Mouse (Mus musculus) CH12.LX (cell line): Measurements from ENCODE around the gene Ldlrad3. TPM values are rescaled to one million over a fixed set of nuclear protein-coding genes. Genes with fewer than 3 reads are reported as not detected.

ENCODE experiments used
- DNase-seq: peaks from one replicate; pipeline ENCODE4 v3.0.0-alpha.2; 2013; ENCODE audit errors: extremely low read depth
- H3K27ac ChIP-seq: 2 replicates; pipeline ENCODE4 v1.5.1; 2012; ENCODE audit warnings: low read depth, mild to moderate bottlenecking, control low read depth, moderate library complexity; ENCODE audit not compliant: insufficient read depth
- H3K27me3 ChIP-seq: replicated peaks from 2 replicates; pipeline ENCODE3; 2012; ENCODE audit warnings: inconsistent platforms
- H3K36me3 ChIP-seq, 2 experiments: replicated peaks in 1 of 2; 2 replicates each; pipeline versions ENCODE3 to v1.6.1; 2012; ENCODE audit warnings: inconsistent platforms in 1 of 2, low read length in 1 of 2, mild to moderate bottlenecking in 1 of 2, mixed read lengths in 1 of 2, moderate library complexity in 1 of 2; ENCODE audit not compliant: control insufficient read depth in 1 of 2, insufficient read depth in 1 of 2
- H3K4me1 ChIP-seq, 2 experiments: 2 replicates each; pipeline ENCODE4 v1.6.1; 2012; ENCODE audit warnings: inconsistent platforms in 1 of 2, moderate library complexity in 1 of 2; ENCODE audit not compliant: insufficient read depth in 2 of 2, control insufficient read depth in 1 of 2
- H3K4me2 ChIP-seq: 2 replicates; pipeline ENCODE4 v1.6.1; 2012; ENCODE audit warnings: low read depth, mild to moderate bottlenecking, control low read depth; ENCODE audit not compliant: poor library complexity, insufficient read depth, severe bottlenecking
- H3K4me3 ChIP-seq, 3 experiments: fragments of 150-350 bp in 1 of 3; sonication (generic) in 1 of 3; replicated peaks in 1 of 3; 2 replicates each; pipeline versions ENCODE3 to v1.5.1; 2011 to 2012; ENCODE audit warnings: low read depth in 2 of 3, low read length in 2 of 3, mild to moderate bottlenecking in 2 of 3, moderate library complexity in 2 of 3, control low read depth in 1 of 3, improper control_type of control experiment in 1 of 3, inconsistent platforms in 1 of 3, mixed read lengths in 1 of 3; ENCODE audit not compliant: poor library complexity in 1 of 3
- H3K79me2 ChIP-seq: replicated peaks from 2 replicates; pipeline ENCODE4 v1.6.1; 2012; ENCODE audit warnings: mild to moderate bottlenecking, moderate library complexity; ENCODE audit not compliant: control insufficient read depth, poor library complexity, insufficient read depth, severe bottlenecking; ENCODE audit errors: extremely low read depth
- H3K9ac ChIP-seq: 2 replicates; pipeline ENCODE4 v1.6.1; 2012; ENCODE audit warnings: low read depth, mild to moderate bottlenecking, control low read depth, moderate library complexity; ENCODE audit not compliant: insufficient read depth
- H3K9me3 ChIP-seq: replicated peaks from 2 replicates; pipeline ENCODE3; 2012; ENCODE audit warnings: low read length, inconsistent platforms, mixed read lengths
- BHLHE40 ChIP-seq: IDR thresholded peaks from 2 replicates; pipeline ENCODE4 v1.6.1; 2011; ENCODE audit warnings: mild to moderate bottlenecking, low read depth, low read length, improper control_type of control experiment
- CHD1 ChIP-seq: IDR thresholded peaks from 2 replicates; pipeline ENCODE4 v1.6.1; 2012; ENCODE audit warnings: low read depth, low read length, improper control_type of control experiment, inconsistent platforms
- CTCF ChIP-seq, 2 experiments: IDR thresholded peaks in 1 of 2; conservative IDR thresholded peaks in 1 of 2; 2 replicates each; pipeline ENCODE4 v1.5.1; 2011 to 2012; ENCODE audit warnings: low read depth in 2 of 2, low read length in 2 of 2, improper control_type of control experiment in 1 of 2, inconsistent platforms in 1 of 2, mild to moderate bottlenecking in 1 of 2, moderate library complexity in 1 of 2
- E2F4 ChIP-seq: IDR thresholded peaks from 2 replicates; pipeline ENCODE4 v1.6.1; 2011; ENCODE audit warnings: low read depth, low read length, improper control_type of control experiment; ENCODE audit not compliant: insufficient replicate concordance
- EP300 ChIP-seq: IDR thresholded peaks from 2 replicates; pipeline ENCODE4 v1.6.1; 2011; ENCODE audit warnings: low read length, improper control_type of control experiment
- ETS1 ChIP-seq: conservative IDR thresholded peaks from 2 replicates; pipeline ENCODE4 v1.6.1; 2012; ENCODE audit warnings: low read depth, mild to moderate bottlenecking, inconsistent platforms, low read length, improper control_type of control experiment, moderate library complexity
- JUN ChIP-seq: IDR thresholded peaks from 2 replicates; pipeline ENCODE4 v1.6.1; 2011; ENCODE audit warnings: low read depth, mild to moderate bottlenecking, low read length, improper control_type of control experiment, moderate library complexity; ENCODE audit not compliant: insufficient read depth
- MAX ChIP-seq: IDR thresholded peaks from 2 replicates; pipeline ENCODE4 v1.6.1; 2011; ENCODE audit warnings: low read length, improper control_type of control experiment
- MAZ ChIP-seq: IDR thresholded peaks from 2 replicates; pipeline ENCODE4 v1.6.1; 2012; ENCODE audit warnings: low read depth, mild to moderate bottlenecking, inconsistent platforms, low read length, improper control_type of control experiment, moderate library complexity
- MEF2A ChIP-seq: IDR thresholded peaks from 2 replicates; pipeline ENCODE4 v1.6.1; 2014; ENCODE audit warnings: low read depth, mild to moderate bottlenecking, inconsistent platforms, low read length, improper control_type of control experiment, borderline replicate concordance
- MXI1 ChIP-seq: IDR thresholded peaks from 2 replicates; pipeline ENCODE4 v1.6.1; 2011; ENCODE audit warnings: mild to moderate bottlenecking, low read depth, low read length, improper control_type of control experiment
- MYC ChIP-seq: IDR thresholded peaks from 2 replicates; pipeline ENCODE4 v1.6.1; 2011; ENCODE audit warnings: low read depth, mild to moderate bottlenecking, improper control_type of control experiment, low read length
- NELFE ChIP-seq: IDR thresholded peaks from 2 replicates; pipeline ENCODE4 v1.6.1; 2011; ENCODE audit warnings: low read depth, low read length, improper control_type of control experiment
- NRF1 ChIP-seq: IDR thresholded peaks from 2 replicates; pipeline ENCODE4 v1.6.1; 2014; ENCODE audit warnings: low read depth, mild to moderate bottlenecking, inconsistent platforms, low read length, improper control_type of control experiment, moderate library complexity
- RCOR1 ChIP-seq: conservative IDR thresholded peaks from 2 replicates; pipeline ENCODE4 v1.6.1; 2012; ENCODE audit warnings: low read depth, mild to moderate bottlenecking, inconsistent platforms, low read length, improper control_type of control experiment
- TCF12 ChIP-seq: IDR thresholded peaks from 2 replicates; pipeline ENCODE4 v1.6.1; 2014; ENCODE audit warnings: low read depth, mild to moderate bottlenecking, inconsistent platforms, low read length, improper control_type of control experiment
- UBTF ChIP-seq: IDR thresholded peaks from 2 replicates; pipeline ENCODE4 v1.6.1; 2012; ENCODE audit warnings: low read depth, mild to moderate bottlenecking, inconsistent platforms, low read length, improper control_type of control experiment, moderate library complexity
- USF1 ChIP-seq: IDR thresholded peaks from 2 replicates; pipeline ENCODE4 v1.6.1; 2014; ENCODE audit warnings: low read depth, mild to moderate bottlenecking, inconsistent platforms, low read length, improper control_type of control experiment
- USF2 ChIP-seq: conservative IDR thresholded peaks from 2 replicates; pipeline ENCODE4 v1.6.1; 2011; ENCODE audit warnings: low read depth, low read length, improper control_type of control experiment
- dilution Hi-C: fragments of 300-500 bp; cut with MboI; formaldehyde crosslinking; loops from 2 replicates; pipeline ENCODE4 v1.14.3; 2020; ENCODE audit warnings: low sequenced_read_pairs; ENCODE audit not compliant: extremely low pct_unique_long_range_greater_than_20kb, extremely low pct_ligation_motif_present
- in situ Hi-C: fragments of 300-500 bp; cut with MboI; formaldehyde crosslinking; loops from 3 replicates; pipeline ENCODE4 v1.14.3; 2019; ENCODE audit warnings: low sequenced_read_pairs, low pct_ligation_motif_present, low pct_unique_long_range_greater_than_20kb, mixed read lengths
- polyA plus RNA-seq: library from polyadenylated mRNA; unstranded; fragments of >175 nt; gene quantifications from 2 replicates; pipeline ENCODE4 v1.2.1, GENCODE M21; 2012; ENCODE audit warnings: low read depth; ENCODE audit not compliant: insufficient read length
- total RNA-seq, 2 experiments: library from RNA; depleted of rRNA; stranded (reverse); fragments of 300-350 nt in 1 of 2; fragments of >200 nt in 1 of 2; gene quantifications; 2 replicates each; pipeline ENCODE4 v1.2.3; 2012 to 2014

The Ldlrad3 gene
- total and polyA plus RNA-seq, 3 experiments, result 0.30 to 2.7 (median 2.1) TPM

DNA sequence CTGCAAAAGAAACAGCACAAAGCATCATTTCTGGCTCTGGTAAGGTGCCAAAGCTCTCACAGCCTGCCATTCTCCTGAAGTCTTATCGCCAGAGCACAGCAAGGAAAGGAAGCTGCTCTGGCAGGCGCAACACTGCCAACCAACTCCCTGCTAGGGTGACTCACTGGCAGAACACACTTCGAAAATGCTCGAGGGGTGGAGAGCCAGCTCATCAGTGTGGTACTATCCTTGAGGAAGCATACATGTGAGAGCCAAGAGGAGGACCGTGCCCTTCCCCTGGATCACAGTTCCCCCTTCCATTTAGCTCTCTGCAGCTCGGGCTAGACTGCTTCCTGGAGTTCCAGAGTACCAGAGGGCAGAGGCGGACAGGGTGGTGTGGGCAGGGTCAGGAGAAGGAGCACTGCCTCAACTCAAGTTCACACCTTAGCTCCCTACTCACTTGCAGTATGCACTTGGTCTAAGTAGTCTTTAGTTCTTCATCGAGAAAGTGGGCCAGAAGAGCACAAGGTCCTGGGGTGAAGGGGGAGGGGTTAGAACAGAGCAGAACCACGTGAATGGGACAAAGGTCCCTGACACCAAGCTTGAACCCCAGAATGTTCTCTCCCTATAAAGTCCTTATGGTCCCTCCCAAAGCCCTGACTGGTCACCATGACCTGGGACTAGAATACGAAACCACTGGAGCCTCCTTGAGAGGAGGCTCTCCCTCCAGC is 133.1 kb downstream of the Ldlrad3 start:
- H3K9me3 ChIP-seq, result no peaks in the 10 kb centered on the region
- H3K4me2 ChIP-seq, result no peak overlapping the region
- H3K9ac ChIP-seq, result no peak overlapping the region
- no peak overlapping the region for H3K4me3 ChIP-seq
- TF ChIP-seq NELFE, result no peak
- no peak for TF ChIP-seq MXI1
- TF ChIP-seq CTCF (conservative IDR thresholded peaks at IDR 0.05 in 1 of 2, IDR thresholded peaks at IDR 0.05 in 1 of 2; ENCODE audit: low read depth in 2 of 2, low read length in 2 of 2), result no peak
- no peak for TF ChIP-seq BHLHE40
- H3K36me3 ChIP-seq, result no peaks in the 10 kb centered on the region
- dilution Hi-C loops (no loop called here), in situ Hi-C loops (no loop called here)
- no peaks in the 10 kb centered on the region for H3K79me2 ChIP-seq
- DNase-seq, result no peak
- H3K27ac ChIP-seq, result no peak overlapping the region
- H3K27me3 ChIP-seq, result no peaks in the 10 kb centered on the region
- peaks cover 4 to 34% of the 10 kb centered on the region in 2 experiments; a peak in 3 of 4 replicates for H3K4me1 ChIP-seq

DNA sequence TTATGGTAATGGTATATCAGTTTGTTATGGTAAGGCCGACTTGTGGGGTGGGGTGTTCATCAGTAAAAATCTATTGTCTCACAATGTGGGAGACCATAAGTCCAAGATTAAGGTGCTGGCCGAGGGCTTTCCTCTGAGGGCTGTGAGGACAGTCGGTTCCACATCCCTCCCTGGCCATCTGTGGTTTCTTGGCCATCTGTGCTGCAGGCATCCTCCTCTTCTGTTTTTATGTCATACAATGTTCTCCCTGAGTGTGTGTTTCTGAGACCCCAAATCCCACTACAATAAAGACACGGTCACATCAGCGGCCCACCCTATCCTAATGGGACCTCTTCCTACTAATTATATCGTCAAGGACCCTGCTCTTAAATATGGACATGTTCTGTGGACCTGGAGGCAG is 133.8 kb downstream of the Ldlrad3 start:
- peaks cover 4 to 27% of the 10 kb centered on the region in 2 experiments; a peak in 3 of 4 replicates for H3K4me1 ChIP-seq
- TF ChIP-seq MYC, result no peak
- TF ChIP-seq JUN, result no peak
- TF ChIP-seq NELFE, result no peak
- no peak for TF ChIP-seq USF2
- TF ChIP-seq MXI1, result no peak
- no peak for TF ChIP-seq ETS1
- TF ChIP-seq MAZ, result no peak
- no peak for TF ChIP-seq MEF2A
- no peak for TF ChIP-seq USF1
- TF ChIP-seq CTCF (conservative IDR thresholded peaks at IDR 0.05 in 1 of 2, IDR thresholded peaks at IDR 0.05 in 1 of 2; ENCODE audit: low read depth in 2 of 2, low read length in 2 of 2), result no peak
- no peak for TF ChIP-seq MAX
- no peak for TF ChIP-seq RCOR1
- TF ChIP-seq CHD1, result no peak
- no peak for TF ChIP-seq NRF1
- no peak for TF ChIP-seq EP300
- no peak for TF ChIP-seq UBTF
- no peak for TF ChIP-seq E2F4
- TF ChIP-seq TCF12, result no peak
- TF ChIP-seq, all 38 proteins: peak for 0
- Histone ChIP-seq H3K9me3 (no peaks in the 10 kb centered on the region), H3K4me3 (no peak overlapping the region), H3K36me3 (no peaks in the 10 kb centered on the region), H3K79me2 (no peaks in the 10 kb centered on the region), H3K4me2 (no peak overlapping the region), H3K27ac (no peak overlapping the region), H3K27me3 (no peaks in the 10 kb centered on the region), H3K9ac (no peak overlapping the region)
- DNase-seq, result no peak
- dilution Hi-C loops, result no loop called here
- in situ Hi-C loops, result no loop called here
